Mouse (Mus musculus) heart, adult 2 months (tissue): Measurements from ENCODE around the gene Olfr849.

ENCODE experiments used
- EP300 ChIP-seq: fragments of 200-500 bp; IDR thresholded peaks from 2 replicates; pipeline ENCODE4 v1.6.1; 2011; ENCODE audit warnings: low read depth, low read length, control low read depth; ENCODE audit not compliant: insufficient read depth
- POLR2A ChIP-seq: fragments of 200-500 bp; IDR thresholded peaks from 2 replicates; pipeline ENCODE4 v1.6.1; 2011; ENCODE audit warnings: mild to moderate bottlenecking, low read depth, low read length, control low read depth; ENCODE audit not compliant: insufficient read depth

DNA sequence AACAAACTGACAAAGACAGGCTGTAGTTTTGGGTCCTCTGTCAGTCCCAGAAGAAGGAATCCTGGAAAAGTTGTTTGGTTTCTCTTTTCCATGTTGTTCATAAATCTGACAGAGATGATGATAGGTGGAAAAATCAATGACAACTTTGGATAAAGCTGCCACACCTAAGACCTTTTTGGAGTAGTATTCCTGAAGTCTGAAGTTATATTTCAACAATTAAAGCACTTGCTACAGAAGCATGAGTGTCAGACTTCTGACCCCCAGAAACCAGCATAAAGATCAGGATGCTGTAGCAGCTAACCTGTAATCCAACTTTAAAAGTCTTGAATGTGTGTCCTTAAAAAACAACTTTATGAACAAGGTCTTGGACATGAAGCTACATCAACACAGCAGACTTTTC, 38.1 kb downstream of the Olfr849 start, which contains the start of gene Olfr850:
- no peak for TF ChIP-seq EP300
- no peak for TF ChIP-seq POLR2A
